Mouse (Mus musculus) urinary bladder, postnatal 14 days (tissue): ENCODE data around the gene B3gntl1.

Experiments used
- DNase-seq: peaks from one replicate; pipeline ENCODE4 v3.0.0; 2021; ENCODE audit warnings: low spot score

B3gntl1 gene

DNA sequence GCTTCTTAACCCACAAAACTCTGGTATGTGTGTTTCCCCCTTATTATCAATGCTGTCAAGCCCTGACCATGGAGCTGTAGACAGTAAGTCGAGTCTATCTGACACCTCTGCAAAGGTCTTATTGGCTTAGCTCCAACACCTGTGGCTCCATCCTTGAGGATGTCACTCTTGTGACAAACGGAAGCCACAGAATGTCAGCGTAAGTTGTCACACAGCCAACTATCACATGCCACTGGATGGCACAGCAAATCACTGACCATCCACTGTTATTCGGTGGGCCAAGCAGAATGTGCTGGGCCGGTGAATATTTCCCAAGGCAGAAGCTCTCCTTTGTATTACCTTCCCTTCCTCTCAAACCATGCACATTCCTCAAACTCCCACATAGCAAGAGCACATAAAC, 24.8 kb downstream of the B3gntl1 start:
- DNase-seq = no peak

GRCm38 (mm10) chr11:121647321-121647720, 25.6 kb downstream of the B3gntl1 start:
- no peak for DNase-seq

DNA sequence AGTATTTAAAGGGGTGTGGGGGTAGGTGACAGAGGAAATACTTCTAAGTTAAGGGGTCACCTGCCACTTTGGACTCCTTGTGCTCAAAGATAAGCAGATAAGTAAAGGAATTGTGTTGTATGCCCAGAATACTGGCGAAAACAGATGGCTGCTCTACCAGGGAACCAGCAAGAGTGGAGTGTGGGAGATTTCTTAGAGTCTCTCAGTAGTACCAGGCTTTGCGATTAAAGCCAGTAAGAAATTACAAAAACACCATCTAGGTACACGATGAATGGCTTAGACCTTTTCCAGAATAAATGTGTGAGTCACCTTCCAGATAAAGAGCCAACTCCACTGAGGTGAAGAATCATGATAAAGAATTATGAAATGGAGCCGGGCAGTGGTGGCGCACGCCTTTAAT, 27.6 kb downstream of the B3gntl1 start:
- no peak for DNase-seq

DNA sequence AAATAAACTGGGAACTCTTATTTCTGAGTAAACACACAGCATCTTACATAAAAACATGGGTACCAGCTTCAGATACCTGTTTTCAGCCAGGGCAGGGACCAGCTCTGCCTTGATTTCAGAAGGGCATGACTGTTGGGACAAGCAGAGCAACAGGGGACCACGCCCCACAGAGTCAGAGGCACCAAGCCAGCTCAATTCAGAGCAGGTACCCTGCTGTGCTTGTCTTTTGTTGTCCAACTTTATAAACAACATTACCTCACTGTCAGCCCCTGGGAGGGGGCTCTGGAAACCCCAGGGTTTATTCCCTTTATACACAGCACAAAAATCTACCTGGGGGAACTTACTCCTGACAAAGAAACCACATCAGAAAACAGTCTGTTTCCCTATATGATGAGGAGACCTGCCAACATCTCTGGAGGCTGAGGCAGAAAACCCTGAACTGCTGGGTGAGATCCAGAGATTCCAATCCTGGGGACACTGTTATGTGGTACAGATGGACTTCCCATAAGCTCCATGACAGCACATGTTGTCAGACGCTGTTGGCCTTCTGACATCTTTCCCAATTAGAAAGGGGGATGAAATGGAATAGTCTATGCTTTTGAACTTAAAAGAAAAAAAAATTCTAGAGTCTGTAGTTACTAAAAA, 31.3 kb downstream of the B3gntl1 start:
- no peak for DNase-seq

GRCm38 (mm10) chr11:121636646-121637045, 36.3 kb downstream of the B3gntl1 start:
- DNase-seq = no peak

DNA sequence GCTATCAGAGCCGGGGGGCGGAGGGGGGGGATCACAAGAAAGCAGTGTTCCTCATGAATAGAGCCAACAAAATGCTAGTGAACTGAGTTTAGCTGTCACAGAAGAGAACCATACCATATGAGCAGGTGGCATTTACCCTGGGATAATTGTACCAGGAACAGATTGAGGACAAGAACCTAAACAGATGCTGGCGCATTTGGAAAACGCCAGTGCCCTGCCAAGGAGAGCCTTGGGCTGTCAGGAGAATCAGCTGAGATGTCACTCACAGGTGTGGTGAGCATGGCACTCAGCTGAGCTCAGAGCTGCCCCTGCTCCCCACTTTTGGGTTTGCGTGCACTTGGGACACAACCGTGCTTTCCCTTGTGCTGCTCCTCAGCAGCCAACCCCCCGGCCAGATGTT, 41.5 kb downstream of the B3gntl1 start:
- DNase-seq = no peak

GRCm38 (mm10) chr11:121630406-121630805, 42.5 kb downstream of the B3gntl1 start:
- DNase-seq = no peak

DNA sequence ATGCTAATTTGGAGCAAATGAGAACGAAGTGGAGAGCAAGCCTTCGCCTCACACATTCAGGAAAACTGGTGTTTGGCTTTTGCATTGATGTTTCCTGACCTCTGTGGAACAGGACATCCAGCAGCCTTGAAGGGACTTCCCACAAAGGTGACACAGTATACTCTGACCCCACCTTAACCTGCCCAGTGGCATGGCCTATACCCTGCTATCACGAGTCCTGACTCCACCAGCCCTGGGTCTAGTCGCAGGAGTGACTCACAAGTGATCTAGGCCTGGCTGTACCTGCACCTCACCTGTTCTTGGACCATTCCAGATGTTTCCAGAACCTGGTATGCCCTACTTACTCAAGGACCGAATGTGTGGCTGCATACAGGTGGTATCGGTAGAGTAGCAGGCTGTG, 43.4 kb downstream of the B3gntl1 start:
- no peak for DNase-seq

- no peak for DNase-seq
Measured at GRCm38 (mm10) chr11:121627521-121627920, 45.4 kb downstream of the B3gntl1 start.

GRCm38 (mm10) chr11:121625007-121625406, 47.9 kb downstream of the B3gntl1 start:
- DNase-seq = no peak

- DNase-seq = no peak
Measured at GRCm38 (mm10) chr11:121617371-121617770, 55.6 kb downstream of the B3gntl1 start.

GRCm38 (mm10) chr11:121616501-121616900, 56.5 kb downstream of the B3gntl1 start:
- no peak for DNase-seq

- no peak for DNase-seq
Measured at GRCm38 (mm10) chr11:121615961-121616485, 56.9 kb downstream of the B3gntl1 start.

GRCm38 (mm10) chr11:121610976-121611375, 62.0 kb downstream of the B3gntl1 start:
- DNase-seq = no peak

GRCm38 (mm10) chr11:121605604-121606003, 67.3 kb downstream of the B3gntl1 start:
- no peak for DNase-seq

DNA sequence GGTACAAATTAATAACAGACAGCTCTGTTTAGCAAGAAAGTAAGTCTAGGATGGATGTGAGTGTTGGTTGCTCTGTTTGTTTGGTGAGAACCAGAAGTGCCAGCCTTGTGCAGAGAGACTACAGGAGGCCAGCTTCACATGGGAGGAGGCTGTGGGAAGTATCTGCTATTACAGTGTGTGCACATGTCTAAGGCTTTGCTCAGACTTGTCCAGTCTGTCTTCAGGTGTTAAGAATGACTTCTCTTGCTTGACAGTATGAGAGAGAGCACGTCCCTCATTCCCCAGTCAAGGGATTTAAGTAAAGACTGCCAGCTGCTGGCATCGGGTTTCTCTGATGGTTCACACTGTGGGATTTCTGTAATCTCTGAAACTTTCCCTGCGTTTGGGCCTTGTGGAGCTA, 71.5 kb downstream of the B3gntl1 start:
- peak; percentile 17 for DNase-seq

GRCm38 (mm10) chr11:121597254-121597653, 75.7 kb downstream of the B3gntl1 start:
- no peak for DNase-seq

DNA sequence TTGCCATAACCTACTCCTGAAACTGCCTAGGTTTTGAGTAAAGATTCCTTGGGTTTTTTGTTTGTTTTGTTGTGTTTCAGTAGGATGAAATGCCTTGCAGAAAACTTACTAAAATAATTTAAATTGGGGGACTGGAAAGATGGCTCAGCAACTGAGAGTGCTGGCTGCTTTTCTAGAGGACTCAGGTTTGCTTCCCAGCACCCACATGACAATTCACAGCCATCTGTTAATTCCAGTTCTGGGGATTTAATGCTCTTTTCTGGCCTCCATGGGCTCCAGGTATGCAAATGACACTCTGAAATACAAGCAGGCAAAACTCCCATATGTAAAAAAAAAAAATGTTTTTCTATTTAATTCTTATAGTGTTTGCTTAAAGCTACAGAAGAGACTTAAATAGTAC, 91.1 kb downstream of the B3gntl1 start:
- no peak for DNase-seq
